Mouse (Mus musculus): ENCODE data around the gene Negr1. TPM values are rescaled to one million over a fixed set of nuclear protein-coding genes. Genes with fewer than 3 reads are reported as not detected.

Gene Negr1
- polyA plus RNA-seq, 1 experiment from 2014 or later, result 8.8 TPM

- Histone ChIP-seq H3K27ac (no peak overlapping the region), H3K27me3 (replicated peaks) (no peaks in the 10 kb centered on the region), H3K9me3 (no peaks in the 10 kb centered on the region), H3K4me3 (no peak overlapping the region), H3K4me1 (no peaks in the 10 kb centered on the region), H3K4me2 (replicated peaks) (no peak overlapping the region), H3K9ac (no peak overlapping the region), H3K36me3 (no peaks in the 10 kb centered on the region)
- ATAC-seq (ENCODE audit: low FRiP score, low read depth), result no peak
- WGBS, result 83% methylated on average over 1 of the region's 1 CpGs
These were observed 141.6 kb downstream of the Negr1 start for GRCm38 (mm10) chr3:156703241-156703640.

- no peak for ATAC-seq (ENCODE audit: low FRiP score, low read depth)
- H3K4me3 ChIP-seq, result no peak overlapping the region
- H3K9ac ChIP-seq, result no peak overlapping the region
- H3K4me2 ChIP-seq (replicated peaks), result no peak overlapping the region
- no peaks in the 10 kb centered on the region for H3K27me3 ChIP-seq (replicated peaks)
- no peaks in the 10 kb centered on the region for H3K36me3 ChIP-seq
- 70% methylated on average over 5 of the region's 5 CpGs for WGBS
- no peak overlapping the region for H3K27ac ChIP-seq
- no peaks in the 10 kb centered on the region for H3K4me1 ChIP-seq
- H3K9me3 ChIP-seq, result no peaks in the 10 kb centered on the region
These were observed 148.6 kb downstream of the Negr1 start for GRCm38 (mm10) chr3:156710240-156710639.

GRCm38 (mm10) chr3:156710693-156711092 is 149.1 kb downstream of the Negr1 start:
- Histone ChIP-seq H3K4me2 (replicated peaks) (no peak overlapping the region), H3K36me3 (no peaks in the 10 kb centered on the region), H3K4me1 (no peaks in the 10 kb centered on the region), H3K27ac (no peak overlapping the region), H3K27me3 (replicated peaks) (no peaks in the 10 kb centered on the region), H3K9me3 (no peaks in the 10 kb centered on the region), H3K4me3 (no peak overlapping the region), H3K9ac (no peak overlapping the region)
- 84% methylated on average over 4 of the region's 4 CpGs for WGBS
- no peak for ATAC-seq (ENCODE audit: low FRiP score, low read depth)

GRCm38 (mm10) chr3:156736335-156736734 is 174.7 kb downstream of the Negr1 start:
- no peak overlapping the region for H3K9ac ChIP-seq
- H3K4me2 ChIP-seq (replicated peaks), result no peak overlapping the region
- H3K27me3 ChIP-seq (replicated peaks), result no peaks in the 10 kb centered on the region

GRCm38 (mm10) chr3:156739529-156739928 is 177.9 kb downstream of the Negr1 start:
- no peak overlapping the region for H3K27ac ChIP-seq
- ATAC-seq (ENCODE audit: low FRiP score, low read depth), result no peak
- H3K9ac ChIP-seq, result no peak overlapping the region
- WGBS, result 72% methylated on average over 3 of the region's 3 CpGs
- H3K4me3 ChIP-seq, result no peak overlapping the region
- no peaks in the 10 kb centered on the region for H3K4me1 ChIP-seq
- H3K9me3 ChIP-seq, result no peaks in the 10 kb centered on the region
- no peaks in the 10 kb centered on the region for H3K27me3 ChIP-seq (replicated peaks)
- H3K4me2 ChIP-seq (replicated peaks), result no peak overlapping the region
- no peaks in the 10 kb centered on the region for H3K36me3 ChIP-seq

More at GRCm38 (mm10) chr3:156736335-156736734, 174.7 kb downstream of the Negr1 start:
- H3K36me3 ChIP-seq, result no peaks in the 10 kb centered on the region
- no peaks in the 10 kb centered on the region for H3K9me3 ChIP-seq
- peak; percentile 35 for ATAC-seq (ENCODE audit: low FRiP score, low read depth)
- no peaks in the 10 kb centered on the region for H3K4me1 ChIP-seq
- no peak overlapping the region for H3K27ac ChIP-seq
- no peak overlapping the region for H3K4me3 ChIP-seq

- Histone ChIP-seq H3K27ac (no peak overlapping the region), H3K9me3 (no peaks in the 10 kb centered on the region), H3K9ac (no peak overlapping the region), H3K27me3 (replicated peaks) (no peaks in the 10 kb centered on the region), H3K4me2 (replicated peaks) (no peak overlapping the region), H3K4me1 (no peaks in the 10 kb centered on the region), H3K4me3 (no peak overlapping the region), H3K36me3 (no peaks in the 10 kb centered on the region)
- ATAC-seq (ENCODE audit: low FRiP score, low read depth), result no peak
- WGBS, result 89% methylated on average over 1 of the region's 1 CpGs
These were observed 181.7 kb downstream of the Negr1 start for GRCm38 (mm10) chr3:156743266-156743665.

GRCm38 (mm10) chr3:156745218-156745770 is 183.7 kb downstream of the Negr1 start:
- no peak overlapping the region for H3K4me3 ChIP-seq
- no peak overlapping the region for H3K27ac ChIP-seq
- no peaks in the 10 kb centered on the region for H3K27me3 ChIP-seq (replicated peaks)
- no peak overlapping the region for H3K4me2 ChIP-seq (replicated peaks)
- no peak overlapping the region for H3K9ac ChIP-seq
- ATAC-seq (ENCODE audit: low FRiP score, low read depth), result no peak
- H3K4me1 ChIP-seq, result no peaks in the 10 kb centered on the region
- 85% methylated on average over 5 of the region's 5 CpGs for WGBS
- H3K9me3 ChIP-seq, result no peaks in the 10 kb centered on the region
- H3K36me3 ChIP-seq, result no peaks in the 10 kb centered on the region

GRCm38 (mm10) chr3:156747456-156747855 is 185.9 kb downstream of the Negr1 start:
- Histone ChIP-seq H3K4me1 (no peaks in the 10 kb centered on the region), H3K4me2 (replicated peaks) (no peak overlapping the region), H3K9ac (no peak overlapping the region), H3K27ac (no peak overlapping the region), H3K36me3 (no peaks in the 10 kb centered on the region), H3K27me3 (replicated peaks) (no peaks in the 10 kb centered on the region), H3K4me3 (no peak overlapping the region), H3K9me3 (no peaks in the 10 kb centered on the region)
- ATAC-seq (ENCODE audit: low FRiP score, low read depth), result no peak
- 82% methylated on average over 3 of the region's 3 CpGs for WGBS

GRCm38 (mm10) chr3:156753780-156754373 is 192.3 kb downstream of the Negr1 start:
- ATAC-seq (ENCODE audit: low FRiP score, low read depth), result no peak
- Histone ChIP-seq H3K4me2 (replicated peaks) (no peak overlapping the region), H3K9ac (no peak overlapping the region), H3K4me3 (no peak overlapping the region), H3K4me1 (no peaks in the 10 kb centered on the region), H3K27me3 (replicated peaks) (no peaks in the 10 kb centered on the region), H3K36me3 (no peaks in the 10 kb centered on the region), H3K9me3 (no peaks in the 10 kb centered on the region), H3K27ac (no peak overlapping the region)
- 82% methylated on average over 4 of the region's 4 CpGs for WGBS

- Histone ChIP-seq H3K27ac (no peak overlapping the region), H3K9me3 (no peaks in the 10 kb centered on the region), H3K4me1 (no peaks in the 10 kb centered on the region), H3K9ac (no peak overlapping the region), H3K36me3 (no peaks in the 10 kb centered on the region), H3K4me3 (no peak overlapping the region), H3K4me2 (replicated peaks) (no peak overlapping the region), H3K27me3 (replicated peaks) (no peaks in the 10 kb centered on the region)
- ATAC-seq (ENCODE audit: low FRiP score, low read depth), result 0 out of 2 replicates have a peak, but pooled peaks have one; percentile 45
- 77% methylated on average over 1 of the region's 1 CpGs for WGBS
These were observed 193.4 kb downstream of the Negr1 start for GRCm38 (mm10) chr3:156754790-156755530.

GRCm38 (mm10) chr3:156765015-156765414 is 203.4 kb downstream of the Negr1 start:
- Histone ChIP-seq H3K9ac (no peak overlapping the region), H3K4me2 (replicated peaks) (no peak overlapping the region), H3K27ac (no peak overlapping the region), H3K4me1 (no peaks in the 10 kb centered on the region), H3K36me3 (no peaks in the 10 kb centered on the region), H3K4me3 (no peak overlapping the region), H3K27me3 (replicated peaks) (no peaks in the 10 kb centered on the region), H3K9me3 (no peaks in the 10 kb centered on the region)
- ATAC-seq (ENCODE audit: low FRiP score, low read depth), result no peak
- WGBS, result 41% methylated on average over 3 of the region's 3 CpGs

- Histone ChIP-seq H3K9ac (no peak overlapping the region), H3K4me3 (no peak overlapping the region), H3K4me1 (no peaks in the 10 kb centered on the region), H3K27ac (no peak overlapping the region), H3K4me2 (replicated peaks) (no peak overlapping the region), H3K9me3 (no peaks in the 10 kb centered on the region), H3K27me3 (replicated peaks) (no peaks in the 10 kb centered on the region), H3K36me3 (no peaks in the 10 kb centered on the region)
- no peak for ATAC-seq (ENCODE audit: low FRiP score, low read depth)
- 63% methylated on average over 2 of the region's 2 CpGs for WGBS
These were observed 204.7 kb downstream of the Negr1 start for GRCm38 (mm10) chr3:156766171-156766845.
